Mouse (Mus musculus): ENCODE data around the gene Dnmt3a. TPM values are rescaled to one million over a fixed set of nuclear protein-coding genes. Genes with fewer than 3 reads are reported as not detected.

The Dnmt3a gene
- polyA plus RNA-seq, 2 experiments from 2014 or later = 27.3 to 27.4 TPM

GRCm38 (mm10) chr12:3787541-3787940, 18.3 kb upstream of the Dnmt3a start:
- ATAC-seq = no peak

GRCm38 (mm10) chr12:3788421-3789051, 17.3 kb upstream of the Dnmt3a start:
- no peak for ATAC-seq

GRCm38 (mm10) chr12:3789626-3790185, 16.1 kb upstream of the Dnmt3a start:
- ATAC-seq = no peak

- ATAC-seq = peak; percentile 3
Observed at GRCm38 (mm10) chr12:3791257-3791656, 14.6 kb upstream of the Dnmt3a start.

- ATAC-seq = peak; percentile 97
Observed at GRCm38 (mm10) chr12:3791732-3792131, 14.1 kb upstream of the Dnmt3a start.

- no peak for ATAC-seq
Observed at GRCm38 (mm10) chr12:3792248-3792647, 13.6 kb upstream of the Dnmt3a start.

- no peak for ATAC-seq
Observed at GRCm38 (mm10) chr12:3795569-3795968, 10.2 kb upstream of the Dnmt3a start.

GRCm38 (mm10) chr12:3799551-3799950, 6.3 kb upstream of the Dnmt3a start:
- ATAC-seq = no peak

GRCm38 (mm10) chr12:3806271-3806684, 471 bp downstream of the Dnmt3a start:
- ATAC-seq = peak; percentile 87

- peak; percentile 27 for ATAC-seq
Observed at GRCm38 (mm10) chr12:3806703-3807547, 1.1 kb downstream of the Dnmt3a start.

GRCm38 (mm10) chr12:3807548-3808395, 2.0 kb downstream of the Dnmt3a start:
- peak; percentile 17 for ATAC-seq

GRCm38 (mm10) chr12:3808396-3808981, 2.7 kb downstream of the Dnmt3a start:
- no peak for ATAC-seq

GRCm38 (mm10) chr12:3809520-3810180, 3.8 kb downstream of the Dnmt3a start:
- no peak for ATAC-seq

GRCm38 (mm10) chr12:3810455-3810854, 4.6 kb downstream of the Dnmt3a start:
- no peak for ATAC-seq

GRCm38 (mm10) chr12:3811596-3811995, 5.8 kb downstream of the Dnmt3a start:
- ATAC-seq = no peak

- ATAC-seq = no peak
Observed at GRCm38 (mm10) chr12:3812251-3812650, 6.4 kb downstream of the Dnmt3a start.

GRCm38 (mm10) chr12:3813138-3813537, 7.3 kb downstream of the Dnmt3a start:
- no peak for ATAC-seq

GRCm38 (mm10) chr12:3815386-3815785, 9.6 kb downstream of the Dnmt3a start:
- ATAC-seq = no peak

GRCm38 (mm10) chr12:3817033-3817432, 11.2 kb downstream of the Dnmt3a start:
- ATAC-seq = no peak

- no peak for ATAC-seq
Observed at GRCm38 (mm10) chr12:3817566-3817965, 11.8 kb downstream of the Dnmt3a start.

GRCm38 (mm10) chr12:3819899-3820298, 14.1 kb downstream of the Dnmt3a start:
- ATAC-seq = no peak

- ATAC-seq = peak; percentile 75
Observed at GRCm38 (mm10) chr12:3823408-3823807, 17.6 kb downstream of the Dnmt3a start.
